Mouse (Mus musculus): ENCODE measurements around the gene 4933424G06Rik.
"Not testable (repeated sequence)": the region's sequence is repeated elsewhere in the genome, so short reads cannot be mapped to it uniquely, and the experiment has no call there.

4933424G06Rik gene

DNA sequence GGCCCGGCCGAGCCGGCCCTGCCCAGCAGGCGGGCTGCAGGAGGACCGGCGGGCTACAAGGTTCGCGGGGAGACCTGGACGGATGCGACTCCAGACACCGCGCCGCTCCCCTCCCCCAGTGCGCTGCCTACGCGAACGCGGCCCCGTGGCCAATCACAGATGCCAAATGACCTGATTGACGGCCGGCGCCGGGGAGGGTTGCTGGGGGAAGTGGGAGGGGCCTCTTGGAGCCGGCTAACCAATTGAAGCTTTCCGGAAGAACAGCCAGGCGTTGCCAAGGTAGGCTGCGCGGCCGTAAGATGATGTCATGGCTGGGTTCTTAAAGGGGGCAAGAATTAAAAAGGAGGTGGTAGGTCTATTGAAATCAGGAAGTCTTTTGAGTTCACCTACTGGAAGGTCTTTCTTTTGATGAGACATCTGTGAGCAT lies at the start of gene 4933424G06Rik:
Gene 4933424G06Rik, plus strand, starts transcription at position 296 of the 427 bp plus-strand sequence.
- DNase-seq: peak; percentile 98 to 99

DNA sequence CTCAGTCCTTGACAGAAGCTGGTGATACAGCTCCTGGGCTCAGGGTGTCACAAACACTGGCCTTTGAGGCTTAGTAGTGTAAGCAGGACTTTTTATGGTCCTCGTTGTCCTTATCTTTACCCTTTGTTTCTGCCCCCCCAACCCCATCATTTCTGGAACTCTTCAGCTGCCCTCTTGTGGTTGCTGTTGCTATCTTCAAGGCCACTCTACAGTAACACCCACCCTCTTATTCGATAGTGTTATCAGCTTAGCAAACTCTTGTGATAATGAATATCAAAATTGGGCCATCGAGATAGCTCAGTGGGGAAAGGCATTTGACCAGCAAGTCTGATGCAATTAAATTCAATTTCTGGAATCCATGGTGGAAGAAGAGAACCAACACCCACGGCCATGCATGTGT lies 45.5 kb upstream of the 4933424G06Rik start:
- DNase-seq: peak in 1 of 2 experiments; percentile 43

DNA sequence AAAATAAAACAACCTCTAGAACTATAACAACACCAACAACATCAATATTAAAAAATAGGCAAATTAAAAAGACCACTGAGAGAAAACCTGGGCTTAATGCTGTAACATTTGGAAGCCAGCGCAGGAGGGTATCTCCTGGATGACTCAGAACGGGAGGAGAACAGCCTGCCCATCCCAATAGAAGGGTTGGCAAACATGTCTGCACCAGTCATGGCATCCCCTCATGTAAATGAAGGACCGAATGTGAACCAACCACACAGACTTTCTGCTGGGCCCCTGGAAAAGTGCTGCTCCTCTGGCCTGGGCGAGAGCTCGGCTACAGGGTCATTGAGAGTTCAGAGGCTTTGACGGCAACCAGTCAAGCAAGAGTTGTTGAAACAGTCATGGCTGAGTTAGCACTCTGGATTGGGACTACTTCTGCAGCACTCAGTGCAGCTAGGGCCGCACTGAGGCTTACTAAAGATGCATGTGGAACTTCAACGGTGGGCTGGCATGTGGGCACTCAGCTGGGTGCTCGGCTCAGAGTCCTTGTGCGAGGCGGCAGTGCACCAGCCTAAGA lies 44.7 kb upstream of the 4933424G06Rik start:
- DNase-seq: no peak

DNA sequence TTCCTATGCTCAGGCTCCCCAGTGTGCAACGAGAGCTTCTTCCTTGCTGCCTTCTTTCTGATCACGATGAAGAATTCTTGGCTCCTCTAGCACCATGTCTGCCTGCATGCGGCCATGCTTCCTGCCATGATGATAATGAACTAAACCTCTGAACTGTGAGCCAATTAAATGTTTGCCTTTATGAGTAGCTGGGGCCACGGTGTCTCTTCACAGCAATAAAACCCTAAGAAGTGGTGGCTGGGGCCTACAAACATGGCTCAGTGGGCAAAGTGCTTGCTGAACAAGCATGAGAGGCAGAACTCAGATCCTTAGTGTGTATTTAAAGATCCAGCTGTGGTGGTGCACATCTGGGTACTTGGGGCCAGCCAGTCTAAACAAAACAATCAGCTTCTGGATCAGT lies 44.0 kb upstream of the 4933424G06Rik start:
- DNase-seq: no peak

DNA sequence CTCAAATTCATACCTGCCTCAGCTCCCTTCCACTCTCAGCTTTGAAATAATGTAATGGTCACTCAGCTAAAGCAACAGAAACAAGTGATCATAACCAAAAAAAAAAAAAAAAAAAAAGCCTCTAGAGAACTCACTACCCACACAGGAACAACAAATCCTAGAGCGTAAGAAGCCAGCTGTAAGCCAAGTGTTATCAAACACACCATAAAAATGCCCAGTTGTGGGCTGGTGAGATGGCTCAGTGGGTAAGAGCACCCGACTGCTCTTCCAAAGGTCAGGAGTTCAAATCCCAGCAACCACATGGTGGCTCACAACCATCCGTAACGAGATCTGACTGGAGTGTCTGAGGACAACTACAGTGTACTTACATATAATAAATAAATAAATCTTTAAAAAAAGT lies 41.9 kb upstream of the 4933424G06Rik start:
- DNase-seq: not testable (repeated sequence)

DNA sequence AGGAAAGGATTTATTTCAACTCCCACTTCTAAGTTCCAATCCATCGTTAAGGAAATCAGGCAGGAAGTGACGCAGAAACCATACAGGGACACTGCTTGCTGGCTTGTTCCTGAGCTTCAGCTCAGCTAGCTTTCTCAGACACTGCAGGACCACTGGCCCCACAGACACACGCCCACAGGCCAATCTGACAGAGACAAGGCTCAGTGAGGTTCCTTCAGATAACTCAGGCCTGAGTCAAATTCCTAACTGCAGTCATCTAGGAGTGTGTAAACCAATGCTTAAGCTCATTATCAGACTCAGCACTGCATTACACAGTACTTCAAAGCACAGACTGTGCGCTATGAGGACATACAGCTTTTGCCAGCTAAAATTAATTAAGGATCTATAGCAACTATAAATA lies 39.7 kb upstream of the 4933424G06Rik start:
- DNase-seq: no peak

DNA sequence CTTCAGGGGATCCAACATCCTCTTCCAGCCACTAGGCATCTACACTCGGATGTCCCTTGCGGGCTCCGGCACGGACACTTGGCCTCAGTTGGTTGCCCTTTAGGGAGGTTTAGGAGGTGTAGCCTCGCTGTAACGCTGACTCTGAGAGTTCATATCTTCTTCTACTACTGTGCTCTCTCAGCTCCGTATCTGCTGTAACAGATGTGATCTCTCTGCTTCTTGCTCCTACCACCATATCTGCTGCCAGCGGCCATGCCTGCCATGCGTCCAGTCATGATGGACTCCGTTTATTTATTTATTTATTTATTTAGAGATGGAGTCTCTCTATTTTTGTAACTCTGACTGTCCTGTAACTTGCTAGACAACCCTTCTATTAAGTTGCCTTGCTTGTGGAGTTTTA lies 38.7 kb upstream of the 4933424G06Rik start:
- no peak for DNase-seq

DNA sequence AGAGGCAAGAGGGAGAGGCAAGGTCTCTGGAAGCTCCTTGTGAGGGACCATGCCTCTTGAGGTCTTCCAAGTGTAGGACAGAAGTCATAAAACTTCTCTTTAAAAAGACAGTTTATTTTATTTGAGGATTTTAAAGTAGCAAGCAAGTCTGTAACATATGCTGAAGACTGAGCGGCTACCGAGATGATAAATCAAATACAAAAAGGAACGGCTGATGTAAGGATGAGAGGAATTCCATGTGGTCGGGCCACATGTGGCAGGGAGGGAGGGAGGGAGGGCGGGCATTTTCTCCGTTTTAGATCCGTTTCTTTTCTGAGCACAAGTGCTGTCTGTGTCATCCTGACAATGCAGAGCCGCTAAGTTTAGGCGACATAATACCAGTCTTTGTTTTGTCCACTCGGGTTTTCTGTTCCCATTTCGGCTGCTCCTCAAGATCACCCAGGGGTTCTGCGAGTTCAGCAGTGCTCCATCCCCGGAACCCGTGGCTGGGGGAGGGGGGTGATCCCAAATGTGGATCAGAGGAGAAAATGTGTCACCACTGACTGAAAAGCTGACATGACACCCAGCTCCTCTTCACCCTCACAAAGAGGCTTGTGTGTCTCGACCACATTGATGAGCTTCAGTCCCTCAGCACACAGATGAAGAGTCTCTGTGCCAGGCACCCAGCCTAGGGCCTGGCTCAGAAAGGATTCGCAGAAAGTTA lies 37.1 kb upstream of the 4933424G06Rik start:
- no peak for DNase-seq

DNA sequence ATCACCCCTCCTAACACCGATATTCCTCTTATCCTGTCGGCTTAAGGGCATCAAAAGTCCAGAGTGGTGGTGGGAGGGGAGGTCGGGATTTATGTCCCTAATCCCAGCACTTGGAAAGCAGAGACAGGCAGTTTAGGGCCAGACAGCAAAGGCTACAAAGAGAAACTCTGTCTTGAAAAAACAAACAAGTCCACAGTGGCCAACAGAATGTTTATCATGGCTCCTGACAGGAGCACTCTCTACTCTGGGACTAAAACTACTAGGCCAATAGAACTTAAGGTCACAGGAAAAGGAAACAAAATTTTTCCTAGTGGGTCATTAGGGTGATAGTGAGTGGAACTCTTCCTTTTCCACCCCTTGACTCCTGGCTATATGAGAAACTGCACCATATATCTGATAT lies 35.0 kb upstream of the 4933424G06Rik start:
- no peak for DNase-seq

DNA sequence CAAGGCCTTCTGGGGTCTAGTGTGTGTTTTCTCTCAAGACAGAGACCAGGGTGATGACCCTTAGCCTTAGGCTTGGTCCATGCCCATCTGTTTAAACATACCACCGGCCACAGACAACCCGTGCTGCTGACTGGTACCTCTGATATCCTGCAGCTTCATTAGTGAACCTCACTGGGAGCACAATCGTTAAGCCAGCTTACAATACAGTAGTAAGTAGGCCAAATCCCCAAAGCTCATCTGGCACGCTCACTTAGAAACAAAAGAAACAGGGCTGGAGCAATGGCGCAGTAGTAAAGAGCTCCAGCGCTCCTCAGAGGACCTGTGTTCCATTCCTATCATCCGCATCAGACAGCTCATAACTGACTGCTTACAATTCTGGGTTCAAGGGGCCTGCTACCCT lies 29.1 kb upstream of the 4933424G06Rik start:
- DNase-seq: no peak

DNA sequence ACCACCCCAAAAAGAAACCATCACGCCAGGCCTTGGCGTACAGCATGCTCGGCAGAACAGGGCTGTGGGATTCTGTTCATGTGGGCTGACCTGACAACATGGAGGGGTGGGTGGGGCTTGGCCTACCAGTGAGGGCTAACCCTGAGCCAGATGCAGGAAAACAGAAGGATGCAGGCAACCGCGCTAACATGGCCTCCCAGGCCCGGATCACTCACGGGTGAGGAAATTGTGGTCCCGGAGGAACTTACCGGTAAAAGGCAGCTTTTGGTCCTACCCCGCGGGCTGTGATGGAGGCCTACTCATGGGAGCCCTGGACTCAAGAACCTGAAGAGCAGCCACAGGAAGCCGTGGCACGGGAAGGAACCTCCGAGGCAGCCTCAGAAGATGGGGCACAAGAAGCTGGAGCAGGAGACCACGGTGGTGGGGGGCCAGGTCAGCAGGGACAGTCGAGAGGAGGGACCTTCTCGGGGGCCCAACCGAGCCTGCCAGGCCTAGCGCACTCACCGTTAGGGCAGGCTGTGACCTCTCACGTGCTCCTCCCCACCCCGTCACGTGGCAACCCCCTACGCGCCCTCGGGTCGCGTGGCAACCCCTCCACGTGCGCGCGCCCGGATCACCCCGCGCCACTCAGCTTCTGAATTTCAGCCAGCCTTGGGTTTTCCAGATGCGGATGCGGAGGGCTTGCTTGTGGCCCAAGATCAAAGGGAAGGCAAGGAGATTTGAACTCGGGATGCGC lies 27.2 kb upstream of the 4933424G06Rik start, which contains the start of gene Fam178b:
Gene Fam178b, minus strand, starts transcription at position 564 of the 736 bp plus-strand sequence.
- no peak for DNase-seq

DNA sequence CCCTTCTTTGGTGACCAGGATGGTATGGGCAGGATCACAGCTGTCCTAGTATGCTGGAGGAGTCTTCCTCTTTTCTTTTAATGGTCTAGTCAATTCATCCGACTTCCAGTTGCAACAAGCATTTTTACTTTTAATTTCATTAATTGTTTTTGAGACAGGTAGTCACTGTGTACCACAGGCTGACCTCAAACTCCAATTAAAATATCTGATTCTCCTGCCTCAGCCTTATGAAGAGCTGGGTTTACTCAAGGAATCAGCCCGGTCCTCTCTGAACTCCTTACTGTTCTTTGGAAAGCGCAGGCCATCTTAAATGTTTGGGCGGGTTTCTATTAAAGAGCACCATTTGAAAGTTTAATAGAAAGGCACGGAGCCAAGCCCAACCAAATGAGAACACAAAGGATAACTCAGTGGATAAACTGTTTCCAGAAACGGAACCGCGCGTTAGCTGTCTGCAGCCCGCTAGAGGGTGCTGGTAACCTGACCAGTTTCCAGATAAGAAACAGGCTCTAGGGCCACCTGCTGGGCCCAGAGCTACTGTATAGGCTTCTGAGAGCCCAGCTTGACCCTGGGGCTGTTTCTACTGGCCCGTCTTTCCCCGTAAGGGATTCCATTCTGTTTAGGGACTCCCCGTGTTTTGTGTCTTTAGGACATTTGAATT lies 26.0 kb upstream of the 4933424G06Rik start:
- DNase-seq: peak; percentile 82 to 85

DNA sequence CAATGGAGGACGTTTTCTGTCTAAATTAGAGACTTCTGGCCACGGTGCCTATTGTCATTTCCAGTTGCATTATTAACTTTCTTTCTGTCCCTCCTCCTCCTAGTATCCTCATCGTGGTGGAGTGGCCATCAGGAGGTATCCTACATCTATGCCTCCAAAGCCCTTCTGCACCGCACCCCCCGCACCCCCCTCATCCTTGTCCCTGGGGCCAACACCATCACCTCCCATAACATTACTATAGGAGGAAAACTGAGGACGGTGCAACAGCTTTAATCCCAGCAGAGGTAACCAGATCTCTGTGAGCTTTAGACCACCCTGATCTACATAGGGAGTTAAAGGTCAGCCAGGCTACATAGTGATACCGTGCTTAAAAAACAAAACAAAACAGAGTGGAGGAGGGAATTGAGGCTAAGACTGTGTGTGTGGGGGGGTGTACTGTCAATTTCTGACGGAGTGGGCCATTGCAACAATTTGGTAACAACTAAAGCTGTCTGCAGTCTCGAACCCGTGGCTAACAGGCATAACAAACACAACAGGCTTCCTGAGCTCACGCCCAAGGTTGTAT lies 19.2 kb upstream of the 4933424G06Rik start:
- DNase-seq: no peak

DNA sequence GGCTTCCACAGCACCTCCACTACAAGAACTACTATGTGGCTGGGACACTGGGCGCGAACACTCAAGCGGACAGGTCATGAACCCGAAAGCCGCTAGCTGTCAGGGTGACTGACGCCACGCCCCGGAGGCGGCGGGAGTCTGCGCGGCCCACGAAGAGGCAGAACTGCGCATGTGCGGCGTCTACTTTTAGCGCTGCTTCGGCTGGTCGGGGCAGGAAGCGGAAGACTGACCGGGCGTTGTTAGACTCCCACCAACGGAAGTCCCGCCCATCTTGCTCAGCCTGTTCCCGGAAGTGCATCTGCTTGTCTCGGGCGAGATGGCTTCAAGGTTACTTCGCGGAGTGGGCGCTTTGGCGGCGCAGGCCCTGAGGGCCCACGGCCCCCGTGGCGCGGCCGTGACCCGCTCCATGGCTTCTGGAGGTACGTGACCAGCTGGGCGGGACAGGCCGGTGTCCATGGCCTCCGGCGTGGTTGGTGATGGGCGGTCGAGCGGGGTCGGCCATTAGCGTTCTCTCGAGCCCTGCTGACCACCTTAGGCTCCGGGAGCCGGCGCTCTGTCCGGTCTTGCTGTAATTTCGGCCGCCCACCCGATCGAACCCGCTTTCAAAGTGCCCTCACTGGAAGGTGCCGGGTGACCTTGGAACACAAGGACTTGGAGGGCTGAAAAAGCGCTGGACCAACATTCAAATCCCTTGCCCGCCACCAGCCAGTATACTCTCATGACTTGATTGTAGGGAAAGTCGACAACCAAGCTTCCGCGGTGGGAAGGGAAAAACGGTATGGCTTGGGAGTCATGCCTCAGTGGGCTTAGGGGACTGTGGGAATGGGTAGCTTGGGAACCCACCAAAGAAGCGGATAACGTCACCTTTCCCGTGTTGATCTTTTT lies 18.4 kb upstream of the 4933424G06Rik start, which contains the start of gene Cox5b:
Gene Cox5b, plus strand, starts transcription at position 179 of the 885 bp plus-strand sequence.
- DNase-seq: peak; percentile 98

DNA sequence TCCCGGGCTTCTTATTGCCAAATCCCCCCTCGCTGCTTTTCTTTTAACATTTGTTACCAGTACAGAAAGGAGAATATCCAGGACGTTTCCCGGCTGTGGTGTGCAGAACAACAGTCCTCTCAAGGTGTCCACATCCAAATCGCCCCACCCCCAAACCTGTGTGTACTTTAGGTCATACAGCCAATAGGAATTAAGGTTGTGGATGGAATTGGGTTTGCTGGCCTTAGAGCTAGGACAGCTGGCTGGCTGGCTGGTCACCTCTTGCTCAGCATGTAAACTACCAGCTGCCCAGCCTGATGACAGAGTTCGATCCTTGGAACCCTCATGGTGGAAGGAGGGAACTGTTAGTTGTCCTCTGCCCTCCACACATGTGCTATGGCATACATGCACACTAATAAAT lies 15.1 kb upstream of the 4933424G06Rik start:
- no peak for DNase-seq

DNA sequence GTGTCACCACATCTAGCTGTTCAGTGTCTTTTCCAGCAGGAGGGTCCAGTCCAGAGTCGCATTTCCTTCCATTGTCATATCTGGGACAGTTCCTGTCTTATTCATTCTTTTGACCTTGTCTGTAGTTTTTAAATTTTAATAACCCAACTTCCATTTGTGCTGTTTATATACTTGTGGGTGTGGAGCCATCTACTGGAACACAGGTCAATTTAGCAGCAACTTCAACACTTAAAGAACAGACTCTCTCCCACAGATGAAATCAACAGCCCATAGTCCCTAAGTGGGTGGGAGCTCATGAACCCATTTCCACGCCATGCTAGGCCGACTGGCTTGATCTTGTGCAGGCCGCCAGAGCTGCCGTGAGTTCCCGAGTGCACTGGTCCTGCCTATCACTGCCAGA lies 13.5 kb upstream of the 4933424G06Rik start:
- no peak for DNase-seq

DNA sequence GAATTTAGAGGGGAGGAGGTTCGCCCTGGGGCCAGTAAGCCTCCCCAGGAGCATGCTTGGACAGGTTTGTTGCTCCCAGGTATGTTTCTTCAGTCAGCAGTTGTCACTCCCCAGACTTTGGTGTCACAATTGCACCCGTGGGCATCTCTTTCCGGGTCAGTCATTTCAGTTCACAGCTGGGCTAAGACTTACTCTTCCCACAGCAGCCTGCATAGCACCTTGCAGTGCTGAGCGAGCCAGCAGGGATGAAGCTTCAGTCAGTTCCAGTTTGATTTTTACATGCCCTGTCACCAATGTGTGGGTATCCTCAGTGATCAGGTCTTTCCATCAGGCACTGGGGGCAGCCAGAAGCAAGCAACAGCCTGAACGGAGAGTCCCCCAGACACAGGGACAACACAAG lies 12.9 kb upstream of the 4933424G06Rik start:
- no peak for DNase-seq

DNA sequence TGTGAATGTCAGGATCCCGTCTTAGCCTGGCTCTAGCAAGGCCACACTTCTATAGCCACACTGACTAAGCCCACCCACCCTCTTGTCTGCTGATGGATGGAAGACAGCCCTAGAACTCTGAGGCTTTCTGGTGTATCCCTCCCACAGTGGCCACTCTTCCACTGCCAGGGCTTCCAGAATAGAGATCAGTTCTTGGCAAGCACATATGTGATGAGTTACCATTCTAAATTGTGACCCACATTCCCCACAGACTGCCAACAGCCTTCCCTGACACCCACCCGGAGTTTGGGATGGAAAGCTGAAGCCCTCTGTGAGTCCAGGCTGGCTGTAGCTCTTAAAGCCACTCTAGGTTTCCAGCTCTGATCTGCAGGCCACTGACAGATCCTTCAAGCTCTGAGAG lies 2.8 kb upstream of the 4933424G06Rik start:
- DNase-seq: no peak

DNA sequence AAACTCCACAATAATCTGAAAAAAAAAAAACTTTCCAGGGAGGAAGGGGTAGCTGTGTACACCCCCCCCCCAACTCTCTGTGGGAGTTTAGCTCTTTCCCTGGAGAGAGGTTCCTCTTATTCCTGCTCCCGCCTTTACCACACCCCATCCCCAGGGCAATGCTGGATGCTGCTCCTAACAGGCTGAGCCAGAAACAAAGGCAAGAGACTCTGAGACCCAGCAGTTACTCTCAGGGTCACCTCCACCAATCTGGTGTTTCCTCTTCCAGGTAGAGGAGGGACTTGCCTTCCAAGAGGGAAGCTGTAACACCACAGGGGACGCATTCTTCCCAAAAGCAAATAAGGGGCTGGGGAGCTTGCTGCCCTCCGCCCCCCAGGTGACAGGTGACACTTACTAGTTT lies 2.2 kb upstream of the 4933424G06Rik start:
- no peak for DNase-seq

DNA sequence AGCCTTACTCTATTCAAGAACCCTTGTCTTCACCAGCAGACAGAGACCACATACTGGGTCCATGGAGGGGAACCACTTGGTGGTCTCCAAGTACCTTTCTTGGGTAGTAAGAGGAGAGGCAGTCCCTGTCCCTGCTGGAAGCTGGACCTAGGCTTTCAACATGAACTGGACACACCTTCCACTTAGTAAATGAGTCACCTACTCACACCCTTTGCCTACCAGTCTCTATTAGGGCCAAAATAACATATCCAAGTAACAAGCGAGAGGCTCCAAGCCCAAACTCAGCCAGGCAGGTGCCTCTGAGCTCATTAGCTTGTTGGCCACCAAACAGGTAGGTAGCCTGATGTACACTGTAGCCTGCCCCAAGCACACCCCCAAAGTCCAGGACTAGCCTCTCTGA lies 1.3 kb upstream of the 4933424G06Rik start:
- no peak for DNase-seq

DNA sequence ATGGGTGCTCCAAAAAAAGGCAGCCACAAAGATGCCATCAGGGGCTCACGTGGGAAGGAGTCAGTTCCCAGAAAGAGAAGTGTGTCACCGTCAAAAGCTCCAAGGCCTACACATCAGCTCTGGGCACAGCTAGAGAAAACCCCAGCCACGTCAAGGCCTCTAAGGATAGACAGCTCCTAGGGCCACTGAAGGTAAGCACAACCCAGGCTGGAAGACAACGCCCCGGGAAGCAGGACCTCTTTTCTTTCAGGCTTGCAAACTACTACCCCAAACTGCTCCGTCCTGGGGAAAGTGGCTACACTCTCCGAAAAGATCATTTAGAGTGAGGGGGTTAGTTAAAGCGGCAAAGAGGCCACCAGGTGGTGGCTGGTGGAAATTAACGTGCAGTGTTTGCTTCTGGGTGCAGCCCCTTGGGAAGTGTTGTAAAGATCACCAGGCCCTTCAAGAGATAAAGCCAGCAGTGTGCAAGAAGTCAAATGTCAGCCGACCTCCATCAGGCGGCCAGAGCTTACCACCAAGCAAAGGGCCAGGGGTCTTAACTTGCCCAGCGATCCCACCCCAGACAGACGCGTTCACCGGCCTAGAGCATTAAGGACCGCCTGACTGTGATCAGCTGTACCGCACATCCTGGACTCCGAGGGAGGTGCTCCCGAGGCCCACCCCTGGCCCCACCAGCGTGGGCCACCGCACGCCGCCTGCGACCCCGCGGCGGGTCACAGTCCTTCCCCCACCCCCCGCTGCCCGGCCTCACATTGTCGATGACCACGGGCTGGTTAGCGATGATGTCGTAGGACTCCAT lies 695 bp upstream of the 4933424G06Rik start:
- peak; percentile 45 to 50 for DNase-seq

All from lung, postnatal 4 days (tissue).